Mouse (Mus musculus): ENCODE measurements at regions not wholly inside any gene's neighbourhood (a gene's known extent, or its start where the extent isn't known, plus 50 kb on each side); places are given as distances from the start of the nearest gene placed in this dataset.

GRCm38 (mm10) chr13:116243272-116243784 is 66.2 kb downstream of the Isl1 start:
- no peak for DNase-seq

DNA sequence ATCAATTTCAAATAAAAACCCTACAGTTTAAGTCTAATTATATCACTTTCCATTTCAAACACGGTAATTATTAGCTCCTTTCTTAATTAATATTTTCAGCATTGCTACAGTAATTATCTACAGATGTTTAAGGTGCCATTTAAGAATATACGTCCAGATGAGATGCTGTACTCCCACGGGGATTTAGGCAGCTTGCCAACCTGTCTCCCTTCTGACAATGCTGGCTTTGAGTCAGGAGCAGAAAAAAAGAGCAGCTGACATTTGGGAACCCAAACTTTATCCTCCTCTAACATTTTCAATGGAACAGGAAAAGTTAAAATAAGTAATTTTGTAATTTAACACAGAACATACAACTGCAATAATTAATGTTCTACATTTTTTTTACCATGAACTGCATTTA is 94.4 kb downstream of the Isl1 start:
- DNase-seq = no peak

- no peak for DNase-seq
These were observed 95.4 kb downstream of the Isl1 start for GRCm38 (mm10) chr13:116213843-116214829.

- DNase-seq = peak; percentile 4
These were observed 108.1 kb downstream of the Isl1 start for GRCm38 (mm10) chr13:116201177-116201920.

DNA sequence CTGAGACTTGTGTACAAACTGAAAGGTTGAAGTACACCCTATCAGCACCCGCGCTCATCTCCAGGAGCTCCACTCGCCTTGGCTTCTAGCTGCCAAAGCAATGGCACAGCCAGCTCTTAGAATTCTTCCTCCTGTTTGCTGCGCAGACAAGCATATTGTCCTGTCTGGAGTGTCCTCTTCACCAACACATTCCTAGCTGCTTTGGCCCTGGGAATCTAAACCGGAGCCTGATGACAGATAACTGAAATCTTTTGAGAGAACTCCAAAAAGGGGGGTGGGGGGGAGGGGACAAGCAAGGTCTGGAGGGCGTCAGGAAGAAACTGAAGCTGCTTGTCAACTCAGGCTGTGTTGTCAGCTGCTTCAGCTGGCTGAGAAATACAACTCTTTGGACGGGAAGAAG is 122.4 kb downstream of the Isl1 start:
- no peak for DNase-seq

GRCm38 (mm10) chr13:116177781-116178180 is 131.7 kb downstream of the Isl1 start:
- DNase-seq = no peak

DNA sequence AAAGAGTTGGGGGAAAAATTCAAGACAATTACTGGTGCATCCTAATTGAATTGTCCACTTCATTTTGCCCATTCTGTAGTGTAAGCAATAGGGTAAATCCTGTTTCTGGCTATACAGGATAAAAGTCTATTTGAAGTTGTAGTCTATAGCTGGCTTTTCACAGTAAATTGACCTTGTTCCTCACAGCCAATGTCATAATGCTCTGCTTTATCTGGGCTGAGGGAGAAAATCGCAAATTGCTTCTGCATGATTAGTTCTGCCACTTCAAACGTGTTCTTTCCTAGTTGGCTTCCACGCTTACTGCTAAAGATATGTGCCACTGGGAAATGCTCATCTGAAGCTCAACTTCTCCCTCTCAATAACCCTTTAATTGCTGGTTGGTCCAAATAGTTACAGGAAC is 134.5 kb downstream of the Isl1 start:
- no peak for DNase-seq

GRCm38 (mm10) chr13:116173866-116174265 is 135.6 kb downstream of the Isl1 start:
- DNase-seq = no peak

DNA sequence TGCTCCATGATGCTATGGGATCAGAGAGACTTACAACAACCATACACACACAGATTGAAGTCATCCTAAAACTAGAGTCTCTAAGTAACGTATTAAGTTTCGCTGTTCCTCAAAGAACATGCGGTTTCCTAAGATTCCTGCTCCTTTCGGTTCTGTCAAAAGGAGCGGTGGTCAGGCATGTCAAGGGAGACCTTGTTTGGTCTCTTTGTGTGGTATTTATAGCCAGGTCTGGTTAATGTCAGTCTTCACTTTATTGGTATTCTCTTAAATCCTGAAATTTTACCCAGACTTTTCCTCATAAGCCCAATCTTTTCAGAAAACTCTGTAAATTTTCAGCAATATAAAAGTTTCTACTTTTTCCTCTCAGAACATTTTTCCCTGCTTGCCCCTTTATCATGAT is 166.5 kb downstream of the Isl1 start:
- DNase-seq = no peak

- no peak for DNase-seq
These were observed 190.8 kb downstream of the Isl1 start for GRCm38 (mm10) chr13:116118664-116119063.

DNA sequence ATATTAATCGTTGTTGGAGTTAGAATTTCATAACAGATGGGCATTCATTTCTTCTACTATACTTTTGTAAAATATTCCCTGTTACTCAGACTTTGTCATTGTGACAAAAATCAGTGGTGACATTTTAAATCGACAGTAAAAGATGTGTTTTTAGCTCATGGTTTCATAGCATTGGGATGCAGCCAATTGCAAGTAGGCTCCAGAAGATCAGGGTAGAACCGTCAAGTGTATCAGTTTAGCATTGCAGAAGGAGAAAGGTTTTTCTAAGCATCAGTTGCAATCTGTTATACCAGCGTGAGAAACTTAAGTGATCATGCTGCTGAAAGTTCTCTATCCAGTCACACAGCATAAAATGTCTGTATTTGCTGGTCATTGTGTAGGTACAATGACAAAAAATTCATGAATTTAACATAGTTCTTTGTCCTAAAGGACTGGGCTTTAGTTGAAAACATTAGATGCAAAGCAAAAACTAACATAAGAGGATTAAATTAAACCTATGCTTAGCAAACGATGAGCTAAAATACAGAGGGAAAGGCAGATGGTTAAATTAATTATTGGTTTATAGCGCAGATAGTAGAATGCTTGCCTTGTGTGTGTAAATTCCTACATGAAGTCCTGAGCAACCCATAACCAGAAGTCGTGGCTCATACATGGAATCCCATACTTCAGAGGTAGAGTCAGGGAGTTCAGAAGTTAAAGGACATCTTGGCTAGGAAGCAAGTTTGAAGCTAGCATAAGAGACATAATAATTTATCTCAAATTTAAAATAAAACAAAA is 198.3 kb downstream of the Isl1 start:
- no peak for DNase-seq

GRCm38 (mm10) chr13:116110578-116110977 is 198.9 kb downstream of the Isl1 start:
- DNase-seq = no peak

GRCm38 (mm10) chr13:116087541-116088308 is 221.8 kb downstream of the Isl1 start:
- DNase-seq = no peak

- DNase-seq = no peak
These were observed 222.3 kb downstream of the Isl1 start for GRCm38 (mm10) chr13:116087140-116087539.

GRCm38 (mm10) chr13:116056976-116057647 is 252.4 kb downstream of the Isl1 start:
- no peak for DNase-seq

GRCm38 (mm10) chr13:116056112-116056652 is 253.3 kb downstream of the Isl1 start:
- DNase-seq = no peak

DNA sequence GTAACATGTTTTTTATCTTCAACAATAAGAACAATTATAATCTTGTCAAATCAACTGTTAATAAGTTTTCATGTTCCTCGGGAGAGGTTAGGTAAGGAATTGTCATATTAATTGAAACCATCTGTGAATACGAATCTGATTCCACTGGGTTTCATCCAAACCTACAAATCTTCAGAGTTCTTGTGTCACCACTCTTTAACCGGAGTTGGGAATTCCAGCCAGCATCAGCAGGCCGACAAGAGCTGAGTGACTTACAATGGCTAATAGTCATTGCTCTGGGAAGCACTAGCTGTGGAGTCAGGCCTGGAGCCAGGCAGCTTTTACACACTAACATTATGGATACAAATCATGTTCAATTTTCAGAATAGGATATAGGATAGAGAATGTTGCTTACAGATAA is 273.3 kb downstream of the Isl1 start:
- DNase-seq = no peak

DNA sequence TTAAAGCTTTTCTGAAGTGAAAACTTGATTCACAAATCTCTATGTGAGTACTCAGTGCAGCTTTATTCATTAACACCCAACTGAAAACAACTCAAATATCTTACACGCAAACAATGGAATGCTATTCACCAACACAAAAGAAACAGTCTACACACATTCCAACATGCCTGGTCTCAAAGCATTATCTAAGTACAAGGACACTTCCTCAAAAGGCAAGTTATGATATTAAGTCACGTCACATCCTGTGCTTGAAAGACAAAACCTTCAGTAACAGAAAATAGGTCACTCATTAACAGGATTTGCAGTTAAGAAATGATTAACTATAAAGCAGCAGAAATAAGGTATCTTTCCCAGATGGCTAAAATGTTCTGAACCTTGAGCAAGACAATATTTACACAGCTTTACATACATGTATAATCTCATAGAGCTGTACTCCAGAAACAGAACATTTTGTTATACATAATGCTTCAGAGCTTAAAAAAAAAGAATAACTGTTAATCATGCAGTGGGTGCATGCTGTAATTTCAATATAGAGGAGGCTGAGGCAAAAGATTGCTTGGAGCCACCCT is 279.3 kb downstream of the Isl1 start:
- no peak for DNase-seq

DNA sequence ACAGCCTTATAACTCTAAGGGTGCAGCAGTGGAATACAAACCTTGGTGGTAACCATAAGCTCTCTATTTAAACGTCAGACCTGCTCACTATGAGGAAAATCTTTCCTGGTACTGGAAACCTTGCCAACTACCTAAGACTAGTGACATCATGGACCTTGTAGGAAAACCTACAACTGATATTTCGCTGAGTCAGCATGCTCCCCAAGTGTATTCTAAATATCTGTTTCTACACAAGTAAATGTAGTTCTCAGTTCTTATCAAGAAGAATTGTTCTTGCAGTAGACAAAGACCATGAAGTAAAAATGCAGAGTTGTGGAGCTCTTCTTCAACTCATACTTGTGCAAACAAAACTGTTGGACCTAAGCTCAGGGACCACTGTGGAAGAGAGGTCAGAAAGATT is 280.9 kb downstream of the Isl1 start:
- no peak for DNase-seq

- DNase-seq = no peak
These were observed 282.3 kb downstream of the Isl1 start for GRCm38 (mm10) chr13:116027147-116027546.
